Mouse (Mus musculus) thymus, postnatal 36 days (tissue): Measurements from ENCODE around the gene Znhit2.
A peak's percentile ranks its signal among the peaks of the same experiment; 100 is the strongest.

Source experiments
- DNase-seq, 2 experiments: peaks; one replicate each; pipeline ENCODE4 v3.0.0; 2022; ENCODE audit warnings: mixed read lengths in 2 of 2

Gene Znhit2

DNA sequence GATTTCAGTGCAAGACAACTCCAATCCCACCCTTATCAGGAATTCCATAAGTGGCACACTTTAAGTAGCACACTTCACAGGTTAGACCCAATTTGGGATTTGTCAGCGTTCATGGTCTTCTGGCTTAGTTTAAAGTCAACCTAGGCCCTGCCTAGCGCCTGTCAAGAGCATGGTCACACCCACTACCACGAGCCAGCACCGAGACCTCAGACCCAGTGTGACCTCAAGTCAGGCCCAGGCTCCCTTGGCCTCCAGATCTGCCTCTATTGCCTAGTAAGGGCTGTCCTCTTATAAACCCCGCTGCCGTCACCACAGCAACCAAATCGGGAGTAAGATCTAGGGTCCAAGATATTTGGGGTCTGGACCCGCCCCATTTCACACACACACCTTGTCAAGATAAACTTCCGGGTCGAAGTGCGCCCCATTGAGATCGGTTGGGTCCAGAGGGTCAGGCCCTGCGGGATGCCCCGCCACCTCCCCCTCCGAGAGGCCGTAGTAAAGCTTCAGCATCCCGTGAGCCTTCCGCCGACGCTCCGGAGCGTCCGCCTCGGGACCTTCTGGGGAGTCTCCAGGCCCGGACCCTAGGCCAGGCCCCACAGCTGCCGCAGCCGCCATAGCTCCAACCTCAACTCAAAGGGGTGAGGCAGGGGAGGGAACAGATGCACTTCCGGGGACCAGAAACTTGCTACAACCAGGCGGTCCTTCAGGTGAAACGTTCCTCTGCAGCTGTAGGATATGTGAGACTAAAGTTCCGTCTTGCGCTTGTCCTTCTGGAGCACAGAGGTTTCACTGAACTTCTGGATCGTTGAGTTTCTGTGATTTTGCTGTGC is 15.8 kb downstream of the Znhit2 start, which contains the start of gene Vps51:
Vps51 (minus strand) TSS at position 668 of the 830 bp plus-strand sequence.
- DNase-seq, result peak; percentile 81 to 83

DNA sequence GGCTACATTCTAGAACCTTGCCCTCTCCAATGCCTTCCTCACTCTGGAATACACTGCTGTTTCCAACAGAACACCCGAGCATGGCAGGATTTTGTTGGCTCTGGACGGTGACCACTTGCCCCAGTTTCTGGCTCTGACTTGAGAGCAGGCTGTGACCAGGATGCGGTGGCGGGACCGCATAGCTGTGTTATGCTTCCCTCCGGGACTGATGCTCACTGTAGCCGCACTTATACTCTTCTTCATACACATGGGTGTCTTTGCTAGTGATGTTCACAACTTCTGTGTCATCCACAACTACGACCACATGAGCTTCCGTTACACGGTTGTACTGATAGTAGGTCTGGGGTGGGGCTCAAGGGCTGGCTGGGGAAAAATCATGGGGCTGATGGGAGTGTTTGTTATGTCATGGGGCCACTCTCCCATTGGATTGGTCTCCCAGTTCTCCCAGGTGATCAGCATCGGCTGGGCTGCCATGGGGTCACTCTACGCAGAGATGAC is 19.0 kb downstream of the Znhit2 start, which contains the start of gene Tmem262:
Tmem262 (plus strand) TSS at position 51 of the 498 bp plus-strand sequence.
- DNase-seq, result no peak

GRCm38 (mm10) chr19:6082156-6082555 is 21.2 kb downstream of the Znhit2 start, which contains the start of gene Gm28374:
TSS of gene Gm28374 (minus strand) at chr19:6082256.
- no peak for DNase-seq

DNA sequence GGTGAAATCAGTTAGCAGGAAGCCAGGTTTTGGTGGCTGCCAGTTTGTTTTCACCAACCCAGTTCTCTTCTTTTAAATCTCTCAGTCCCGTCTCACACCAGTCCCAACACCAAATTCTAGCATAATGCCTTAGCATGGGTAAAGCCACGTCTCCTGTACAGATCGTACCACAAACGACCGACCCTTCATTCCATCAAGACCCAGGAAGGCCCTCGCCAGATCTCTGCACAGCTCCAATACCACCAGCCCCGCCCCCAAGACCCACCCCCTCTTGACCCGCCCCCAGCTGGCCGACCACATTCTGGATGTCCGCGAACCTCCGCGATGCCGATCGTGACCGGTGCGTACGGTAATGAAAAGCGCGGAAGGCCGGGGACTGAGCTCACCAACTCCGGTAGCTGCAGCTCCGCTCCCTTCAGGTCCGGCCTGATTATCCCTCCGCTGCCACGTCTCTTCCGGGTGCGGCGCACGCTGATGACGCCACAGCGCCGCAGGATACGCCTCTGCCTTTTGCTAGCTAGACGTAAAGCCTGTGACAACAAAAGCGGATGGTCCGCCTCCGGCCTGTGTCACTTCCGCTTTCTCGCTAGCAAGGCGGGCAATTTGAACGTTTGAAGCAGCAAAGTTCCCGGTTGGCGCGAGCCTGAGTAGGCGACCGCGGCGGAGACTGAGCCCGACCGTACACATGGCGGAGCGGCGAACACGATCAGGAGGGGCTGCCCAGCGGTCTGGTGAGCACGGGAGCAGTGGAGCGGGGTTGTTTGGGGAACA is 23.7 kb downstream of the Znhit2 start, which contains the start of the genes Zfpl1 and Cdca5:
Zfpl1 (minus strand) TSS at position 479 of the 771 bp plus-strand sequence.
Cdca5 (plus strand) TSS at position 506 of the 771 bp plus-strand sequence.
- DNase-seq, result peak; percentile 93 to 96

- peak; percentile 51 to 68 for DNase-seq
Measured at GRCm38 (mm10) chr19:6085417-6085879, 24.5 kb downstream of the Znhit2 start.

- no peak for DNase-seq
Measured at GRCm38 (mm10) chr19:6088841-6089240, 27.8 kb downstream of the Znhit2 start.

GRCm38 (mm10) chr19:6094119-6094518 is 33.1 kb downstream of the Znhit2 start, which contains the start of gene AC131692.1:
TSS of gene AC131692.1 (plus strand) at chr19:6094419.
- no peak for DNase-seq

GRCm38 (mm10) chr19:6097847-6098246 is 36.9 kb downstream of the Znhit2 start:
- DNase-seq, result no peak

- no peak for DNase-seq
Measured at GRCm38 (mm10) chr19:6101186-6101585, 40.2 kb downstream of the Znhit2 start.

GRCm38 (mm10) chr19:6102169-6102853 is 41.3 kb downstream of the Znhit2 start:
- no peak for DNase-seq

- DNase-seq, result no peak
Measured at GRCm38 (mm10) chr19:6104476-6104875, 43.5 kb downstream of the Znhit2 start.

DNA sequence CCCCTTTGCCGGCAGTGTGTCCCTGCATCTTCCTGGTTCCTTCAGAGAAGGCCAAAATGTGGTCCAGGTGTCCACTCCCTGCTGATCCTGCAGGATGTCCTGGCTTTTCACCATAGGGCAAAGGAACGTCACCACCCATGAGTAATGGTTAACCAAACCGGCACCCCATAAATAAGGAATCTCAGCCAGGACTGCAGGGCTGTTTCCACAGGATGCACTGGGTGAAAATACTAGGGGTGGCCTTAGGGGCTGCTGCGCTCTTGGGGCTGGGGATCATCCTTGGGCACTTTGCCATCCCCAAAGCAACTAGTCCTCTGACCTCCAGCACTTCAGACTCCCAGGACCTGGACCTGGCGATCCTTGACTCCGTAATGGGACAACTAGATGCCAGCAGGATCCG is 44.6 kb downstream of the Znhit2 start, which contains the start of gene Naaladl1:
Naaladl1 (plus strand) TSS at position 197 of the 400 bp plus-strand sequence.
- DNase-seq, result no peak
